Mouse (Mus musculus): Measurements from ENCODE around the gene Sbno2. TPM values are rescaled to one million over a fixed set of nuclear protein-coding genes. Genes with fewer than 3 reads are reported as not detected.

The Sbno2 gene
- total and polyA plus RNA-seq, 3 experiments: 9.7 to 24.2 (median 22.6) TPM

DNA sequence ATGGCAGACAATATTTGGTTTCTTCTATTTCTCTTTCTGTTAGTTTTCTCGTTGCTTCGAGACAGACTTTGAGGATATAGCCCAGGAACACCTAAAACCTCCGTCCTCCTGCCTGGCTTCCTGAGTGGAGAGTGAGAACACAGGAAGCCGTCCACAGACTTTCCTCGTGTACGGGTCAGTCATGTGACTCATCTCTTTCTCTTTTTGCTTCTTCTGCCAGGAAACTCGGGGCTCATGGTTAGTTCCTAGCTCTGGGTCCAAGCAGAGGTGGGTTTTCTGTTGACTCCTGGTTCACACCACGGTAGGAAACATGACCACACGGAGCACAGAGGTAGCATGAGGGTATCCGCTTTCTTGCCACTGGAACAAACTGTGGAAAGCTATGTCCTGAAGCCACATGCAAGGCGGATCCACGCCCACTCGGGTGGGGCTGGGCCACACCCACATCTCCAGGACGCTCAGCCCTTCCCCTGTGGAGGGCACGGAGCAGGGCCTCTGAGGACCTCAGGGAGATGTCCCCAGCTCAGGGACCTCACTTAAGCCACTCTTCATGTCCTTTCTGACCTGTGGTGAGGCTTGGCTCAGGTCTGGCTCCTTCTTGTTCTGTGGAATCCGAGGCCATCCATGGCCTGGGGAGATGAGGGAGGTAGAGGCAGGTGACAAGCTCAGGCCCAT, 24.8 kb downstream of the Sbno2 start:
- Histone ChIP-seq H3K4me2 (ENCODE audit: insufficient read depth, low read depth, poor library complexity, severe bottlenecking) (no peak overlapping the region), H3K9ac (ENCODE audit: insufficient read depth, low read depth) (no peak overlapping the region), H3K27me3 (replicated peaks) (no peaks in the 10 kb centered on the region), H3K79me2 (replicated peaks; ENCODE audit: control insufficient read depth, extremely low read depth, insufficient read depth, poor library complexity, severe bottlenecking) (no peaks in the 10 kb centered on the region), H3K4me3 (replicated peaks in 1 of 3; ENCODE audit: low read depth in 2 of 3, low read length in 2 of 3, poor library complexity in 1 of 3) (no peak overlapping the region), H3K27ac (ENCODE audit: insufficient read depth, low read depth) (no peak overlapping the region), H3K9me3 (replicated peaks; ENCODE audit: low read length) (no peaks in the 10 kb centered on the region), H3K36me3 (replicated peaks in 1 of 2; ENCODE audit: control insufficient read depth in 1 of 2, insufficient read depth in 1 of 2, low read length in 1 of 2) (peaks cover 57 to 94% of the 10 kb centered on the region in 2 experiments), H3K4me1 (ENCODE audit: control insufficient read depth in 1 of 2, insufficient read depth in 2 of 2) (peaks cover 36 to 76% of the 10 kb centered on the region in 2 experiments)
- TF ChIP-seq KAT2A (IDR thresholded peaks at IDR 0.05; ENCODE audit: insufficient replicate concordance, low read length) (no peak), E2F4 (IDR thresholded peaks at IDR 0.05; ENCODE audit: insufficient replicate concordance, low read depth, low read length) (no peak), NELFE (IDR thresholded peaks at IDR 0.05; ENCODE audit: low read depth, low read length) (no peak), MAX (IDR thresholded peaks at IDR 0.05; ENCODE audit: low read length) (no peak), NRF1 (IDR thresholded peaks at IDR 0.05; ENCODE audit: low read depth, low read length) (no peak)
- dilution Hi-C loops (cut with MboI; ENCODE audit: extremely low pct_ligation_motif_present, extremely low pct_unique_long_range_greater_than_20kb, low sequenced_read_pairs) (no loop called here), in situ Hi-C loops (cut with MboI; ENCODE audit: low pct_ligation_motif_present, low pct_unique_long_range_greater_than_20kb, low sequenced_read_pairs) (no loop called here)
- no peak for DNase-seq (ENCODE audit: extremely low read depth)

DNA sequence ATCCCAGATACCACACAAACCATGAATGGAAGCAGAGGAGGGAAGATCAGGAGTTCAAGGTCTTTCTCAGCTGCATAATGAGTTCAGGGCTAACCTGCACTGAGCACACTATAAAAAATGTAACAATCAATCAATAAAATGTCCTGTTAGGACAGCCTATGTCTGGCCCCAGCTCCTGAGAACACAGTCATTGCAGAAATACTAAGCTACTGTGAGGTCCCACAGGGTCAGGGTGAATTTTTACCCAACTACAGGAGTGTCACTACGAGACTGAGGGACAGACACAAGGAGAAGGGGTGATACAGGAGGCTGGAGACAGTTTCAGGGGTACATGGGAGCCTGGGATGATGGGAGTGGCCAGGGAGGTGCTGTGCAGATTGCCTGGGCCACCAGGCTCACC, 27.0 kb downstream of the Sbno2 start:
- no peak for DNase-seq (ENCODE audit: extremely low read depth)
- no peak overlapping the region for H3K9ac ChIP-seq (ENCODE audit: insufficient read depth, low read depth)
- peaks cover 40 to 72% of the 10 kb centered on the region in 2 experiments for H3K36me3 ChIP-seq (replicated peaks in 1 of 2; ENCODE audit: control insufficient read depth in 1 of 2, insufficient read depth in 1 of 2, low read length in 1 of 2)
- no peak overlapping the region for H3K27ac ChIP-seq (ENCODE audit: insufficient read depth, low read depth)
- no peak overlapping the region for H3K4me3 ChIP-seq (replicated peaks in 1 of 3; ENCODE audit: low read depth in 2 of 3, low read length in 2 of 3, poor library complexity in 1 of 3)
- dilution Hi-C loops (cut with MboI; ENCODE audit: extremely low pct_ligation_motif_present, extremely low pct_unique_long_range_greater_than_20kb, low sequenced_read_pairs): no loop called here
- H3K4me1 ChIP-seq (ENCODE audit: control insufficient read depth in 1 of 2, insufficient read depth in 2 of 2): peaks cover 45 to 86% of the 10 kb centered on the region in 2 experiments
- H3K9me3 ChIP-seq (replicated peaks; ENCODE audit: low read length): no peaks in the 10 kb centered on the region
- no peaks in the 10 kb centered on the region for H3K79me2 ChIP-seq (replicated peaks; ENCODE audit: control insufficient read depth, extremely low read depth, insufficient read depth, poor library complexity, severe bottlenecking)
- TF ChIP-seq MXI1 (IDR thresholded peaks at IDR 0.05; ENCODE audit: low read depth, low read length): no peak
- no peak for TF ChIP-seq KAT2A (IDR thresholded peaks at IDR 0.05; ENCODE audit: insufficient replicate concordance, low read length)
- no peak for TF ChIP-seq HCFC1 (IDR thresholded peaks at IDR 0.05; ENCODE audit: low read depth, low read length)
- TF ChIP-seq RCOR1 (conservative IDR thresholded peaks at IDR 0.05; ENCODE audit: low read depth, low read length): no peak
- in situ Hi-C loops (cut with MboI; ENCODE audit: low pct_ligation_motif_present, low pct_unique_long_range_greater_than_20kb, low sequenced_read_pairs): no loop called here
- H3K27me3 ChIP-seq (replicated peaks): no peaks in the 10 kb centered on the region
- no peak overlapping the region for H3K4me2 ChIP-seq (ENCODE audit: insufficient read depth, low read depth, poor library complexity, severe bottlenecking)

DNA sequence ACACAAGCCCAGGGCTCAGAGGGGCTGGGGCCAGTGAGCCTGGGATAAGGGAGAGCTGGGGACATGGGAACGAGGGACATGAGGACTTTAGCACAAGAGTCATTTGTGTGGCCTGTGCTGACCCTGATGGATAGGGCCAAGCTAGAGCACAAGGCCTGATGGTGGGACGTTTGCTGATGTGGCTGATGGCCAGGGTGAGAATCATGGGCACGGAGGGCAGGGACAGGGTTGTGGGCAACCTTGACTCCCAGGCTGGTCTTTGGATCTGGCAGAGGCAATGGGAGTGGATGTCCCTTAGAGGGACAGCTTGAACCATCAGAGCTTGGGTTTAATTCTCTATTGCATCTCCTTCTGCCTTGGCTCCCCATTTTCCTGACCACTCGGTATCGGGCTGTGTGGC, 28.1 kb downstream of the Sbno2 start:
- no peak overlapping the region for H3K27ac ChIP-seq (ENCODE audit: insufficient read depth, low read depth)
- no peak for TF ChIP-seq JUND (conservative IDR thresholded peaks at IDR 0.05; ENCODE audit: low read depth, low read length)
- no peak for TF ChIP-seq KAT2A (IDR thresholded peaks at IDR 0.05; ENCODE audit: insufficient replicate concordance, low read length)
- no peak for TF ChIP-seq MAX (IDR thresholded peaks at IDR 0.05; ENCODE audit: low read length)
- TF ChIP-seq ZNF384 (IDR thresholded peaks at IDR 0.05; ENCODE audit: low read depth, low read length): no peak
- TF ChIP-seq BHLHE40 (IDR thresholded peaks at IDR 0.05; ENCODE audit: low read depth, low read length): no peak
- no peak for TF ChIP-seq EP300 (IDR thresholded peaks at IDR 0.05; ENCODE audit: low read length)
- TF ChIP-seq POLR2AphosphoS2 (IDR thresholded peaks at IDR 0.05; ENCODE audit: low read depth, low read length): no peak
- no peak for TF ChIP-seq E2F4 (IDR thresholded peaks at IDR 0.05; ENCODE audit: insufficient replicate concordance, low read depth, low read length)
- TF ChIP-seq ZKSCAN1 (IDR thresholded peaks at IDR 0.05; ENCODE audit: borderline replicate concordance, low read depth, low read length): no peak
- TF ChIP-seq SIN3A (IDR thresholded peaks at IDR 0.05; ENCODE audit: low read length): no peak
- no peak for TF ChIP-seq MAZ (IDR thresholded peaks at IDR 0.05; ENCODE audit: low read depth, low read length)
- TF ChIP-seq ETS1 (conservative IDR thresholded peaks at IDR 0.05; ENCODE audit: low read depth, low read length): no peak
- no peak for TF ChIP-seq MAFK (IDR thresholded peaks at IDR 0.05; ENCODE audit: insufficient replicate concordance, low read length)
- TF ChIP-seq POLR2A (IDR thresholded peaks at IDR 0.05; ENCODE audit: low read depth, low read length): no peak
- TF ChIP-seq TBP (conservative IDR thresholded peaks at IDR 0.05; ENCODE audit: low read depth, low read length): no peak
- TF ChIP-seq NRF1 (IDR thresholded peaks at IDR 0.05; ENCODE audit: low read depth, low read length): no peak
- TF ChIP-seq UBTF (IDR thresholded peaks at IDR 0.05; ENCODE audit: low read depth, low read length): no peak
- TF ChIP-seq PAX5 (IDR thresholded peaks at IDR 0.05; ENCODE audit: low read length): no peak
- H3K4me2 ChIP-seq (ENCODE audit: insufficient read depth, low read depth, poor library complexity, severe bottlenecking): no peak overlapping the region
- H3K4me3 ChIP-seq (replicated peaks in 1 of 3; ENCODE audit: low read depth in 2 of 3, low read length in 2 of 3, poor library complexity in 1 of 3): no peak overlapping the region
- in situ Hi-C loops (cut with MboI; ENCODE audit: low pct_ligation_motif_present, low pct_unique_long_range_greater_than_20kb, low sequenced_read_pairs) (no loop called here), dilution Hi-C loops (cut with MboI; ENCODE audit: extremely low pct_ligation_motif_present, extremely low pct_unique_long_range_greater_than_20kb, low sequenced_read_pairs) (no loop called here)
- H3K4me1 ChIP-seq (ENCODE audit: control insufficient read depth in 1 of 2, insufficient read depth in 2 of 2): peaks cover 49 to 86% of the 10 kb centered on the region in 2 experiments
- H3K9me3 ChIP-seq (replicated peaks; ENCODE audit: low read length): no peaks in the 10 kb centered on the region
- DNase-seq (ENCODE audit: extremely low read depth): no peak
- peaks cover 37 to 71% of the 10 kb centered on the region in 2 experiments for H3K36me3 ChIP-seq (replicated peaks in 1 of 2; ENCODE audit: control insufficient read depth in 1 of 2, insufficient read depth in 1 of 2, low read length in 1 of 2)
- no peak overlapping the region for H3K9ac ChIP-seq (ENCODE audit: insufficient read depth, low read depth)
- no peaks in the 10 kb centered on the region for H3K27me3 ChIP-seq (replicated peaks)
- no peaks in the 10 kb centered on the region for H3K79me2 ChIP-seq (replicated peaks; ENCODE audit: control insufficient read depth, extremely low read depth, insufficient read depth, poor library complexity, severe bottlenecking)

Measured in CH12.LX (cell line).